Mouse (Mus musculus): Measurements from ENCODE around the gene Gga2.

Gene Gga2

GRCm38 (mm10) chr7:122020667-122021354, at the start of gene Gga2:
Gga2 (minus strand) TSS chr7:122021222.
- peak; percentile 96 for DNase-seq (ENCODE audit: low read depth, low spot score)

GRCm38 (mm10) chr7:122067517-122068381, 46.7 kb upstream of the Gga2 start:
- DNase-seq (ENCODE audit: low read depth, low spot score), result peak; percentile 18

- peak; percentile 99 for DNase-seq (ENCODE audit: low read depth, low spot score)
These were observed 46.0 kb upstream of the Gga2 start, which contains the start of the genes Ubfd1 and Ears2 for GRCm38 (mm10) chr7:122066945-122067516. Ubfd1 (plus strand) TSS chr7:122067175. Ears2 (minus strand) TSS chr7:122067263.

GRCm38 (mm10) chr7:122066102-122066944, 45.3 kb upstream of the Gga2 start:
- DNase-seq (ENCODE audit: low read depth, low spot score), result peak; percentile 37

GRCm38 (mm10) chr7:122065656-122066055, 44.6 kb upstream of the Gga2 start:
- no peak for DNase-seq (ENCODE audit: low read depth, low spot score)

GRCm38 (mm10) chr7:122056633-122057032, 35.6 kb upstream of the Gga2 start:
- DNase-seq (ENCODE audit: low read depth, low spot score), result no peak

GRCm38 (mm10) chr7:122050834-122051233, 29.8 kb upstream of the Gga2 start:
- no peak for DNase-seq (ENCODE audit: low read depth, low spot score)

GRCm38 (mm10) chr7:122048191-122048590, 27.2 kb upstream of the Gga2 start:
- no peak for DNase-seq (ENCODE audit: low read depth, low spot score)

GRCm38 (mm10) chr7:122046813-122047212, 25.8 kb upstream of the Gga2 start:
- no peak for DNase-seq (ENCODE audit: low read depth, low spot score)

- no peak for DNase-seq (ENCODE audit: low read depth, low spot score)
These were observed 24.7 kb upstream of the Gga2 start for GRCm38 (mm10) chr7:122045711-122046110.

- DNase-seq (ENCODE audit: low read depth, low spot score), result no peak
These were observed 24.2 kb upstream of the Gga2 start for GRCm38 (mm10) chr7:122045181-122045634.

GRCm38 (mm10) chr7:122044106-122044505, 23.1 kb upstream of the Gga2 start:
- no peak for DNase-seq (ENCODE audit: low read depth, low spot score)

- DNase-seq (ENCODE audit: low read depth, low spot score), result no peak
These were observed 13.3 kb upstream of the Gga2 start for GRCm38 (mm10) chr7:122034348-122034747.

- no peak for DNase-seq (ENCODE audit: low read depth, low spot score)
These were observed 12.3 kb upstream of the Gga2 start for GRCm38 (mm10) chr7:122033371-122033770.

GRCm38 (mm10) chr7:122022131-122022530, 1.1 kb upstream of the Gga2 start:
- DNase-seq (ENCODE audit: low read depth, low spot score), result no peak

GRCm38 (mm10) chr7:122020273-122020666, 752 bp downstream of the Gga2 start:
- DNase-seq (ENCODE audit: low read depth, low spot score), result no peak

- DNase-seq (ENCODE audit: low read depth, low spot score), result peak; percentile 74
These were observed 2.0 kb downstream of the Gga2 start for GRCm38 (mm10) chr7:122018978-122019377.

- peak; percentile 75 for DNase-seq (ENCODE audit: low read depth, low spot score)
These were observed 2.8 kb downstream of the Gga2 start for GRCm38 (mm10) chr7:122018247-122018646.

- DNase-seq (ENCODE audit: low read depth, low spot score), result no peak
These were observed 5.3 kb downstream of the Gga2 start for GRCm38 (mm10) chr7:122015734-122016133.

GRCm38 (mm10) chr7:122015105-122015504, 5.9 kb downstream of the Gga2 start:
- DNase-seq (ENCODE audit: low read depth, low spot score), result peak; percentile 38

GRCm38 (mm10) chr7:122012949-122013348, 8.1 kb downstream of the Gga2 start:
- DNase-seq (ENCODE audit: low read depth, low spot score), result no peak
